Mouse (Mus musculus): Measurements from ENCODE around the gene Afap1l2. TPM values are rescaled to one million over a fixed set of nuclear protein-coding genes. Genes with fewer than 3 reads are reported as not detected.

Afap1l2 gene
- polyA plus RNA-seq, 1 experiment from 2014 or later, result 2.6 TPM

DNA sequence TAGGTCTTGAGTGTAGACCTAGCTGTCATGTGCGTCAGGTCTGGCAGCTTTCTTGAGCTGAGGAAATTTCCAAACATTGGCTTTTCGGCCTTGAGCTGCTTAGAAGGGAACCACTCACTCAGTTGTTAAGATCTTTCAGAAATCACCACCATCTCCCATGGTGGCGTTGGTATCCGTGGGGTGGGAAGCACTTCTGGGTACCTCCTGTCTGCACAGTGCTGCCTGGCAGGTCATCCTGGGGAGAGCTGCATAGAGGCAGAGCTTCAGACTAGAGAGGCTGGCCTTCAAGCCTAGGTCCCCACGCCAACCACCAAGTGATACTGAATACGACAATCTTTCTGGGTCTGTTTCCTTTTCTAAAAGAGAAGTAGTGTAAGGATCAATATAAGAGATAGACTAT is 21.4 kb upstream of the Afap1l2 start:
- Histone ChIP-seq H3K36me3 (no peaks in the 10 kb centered on the region; the same call in 1 of the 2 replicates), H3K4me2 (no peak overlapping the region), H3K27ac (no peak overlapping the region), H3K9me3 (replicated peaks) (0 out of 2 replicates have a peak, but pooled peaks cover 4% of the 10 kb centered on the region), H3K4me3 (no peak overlapping the region), H3K9ac (no peak overlapping the region), H3K4me1 (replicated peaks) (peaks cover 7% of the 10 kb centered on the region), H3K27me3 (no peaks in the 10 kb centered on the region)
- WGBS, result 85% methylated on average over 6 of the region's 6 CpGs
- no peak for ATAC-seq (replicated peaks; ENCODE audit: insufficient number of reproducible peaks, insufficient read depth, low FRiP score, low read depth)

DNA sequence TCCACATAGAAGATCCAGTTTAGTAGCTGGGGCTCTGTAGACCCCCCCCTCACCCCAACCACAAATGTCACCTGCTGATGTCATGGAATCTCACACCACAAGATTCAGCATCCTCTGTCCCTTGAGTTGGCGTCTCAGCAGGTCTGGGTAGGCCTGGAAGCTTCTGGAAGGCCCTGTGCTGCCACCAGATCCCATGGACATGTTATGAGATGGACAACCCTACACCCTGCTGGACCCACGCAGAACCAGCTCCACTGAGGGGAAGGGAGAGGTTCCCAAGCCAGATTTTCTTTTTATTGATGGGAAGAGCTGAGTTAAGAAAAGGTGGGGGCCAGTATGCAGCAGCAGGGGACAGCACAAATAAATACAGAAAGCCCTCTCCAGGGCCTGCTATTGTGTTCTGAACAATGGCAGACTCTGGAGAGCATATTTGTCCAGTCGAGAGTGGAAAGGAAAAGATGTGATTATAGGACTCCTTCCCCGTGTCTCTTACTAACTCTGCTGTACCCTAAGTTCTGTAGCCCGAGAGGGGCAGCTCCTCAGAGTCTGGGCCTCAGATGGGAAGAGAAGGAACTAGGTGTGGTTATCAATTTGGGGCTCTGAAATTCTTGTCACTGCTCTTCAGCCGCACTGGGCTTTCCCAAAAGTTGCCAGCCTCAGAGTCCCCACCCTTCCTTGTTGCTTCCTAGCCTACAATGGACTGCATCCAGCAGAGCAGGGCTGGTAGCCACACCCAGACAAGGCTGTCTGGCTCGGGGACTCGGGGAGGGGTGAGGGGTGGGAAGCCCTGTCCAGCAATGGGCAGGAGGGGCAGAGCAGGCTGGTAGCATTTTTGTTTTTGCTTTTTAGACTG is 20.5 kb upstream of the Afap1l2 start:
- H3K4me1 ChIP-seq (replicated peaks), result peaks cover 7% of the 10 kb centered on the region
- H3K4me3 ChIP-seq, result no peak overlapping the region
- no peaks in the 10 kb centered on the region for H3K27me3 ChIP-seq
- 0 out of 2 replicates have a peak, but pooled peaks cover 4% of the 10 kb centered on the region for H3K9me3 ChIP-seq (replicated peaks)
- H3K27ac ChIP-seq, result no peak overlapping the region; the same call in 1 of the 2 replicates
- ATAC-seq (replicated peaks; ENCODE audit: insufficient number of reproducible peaks, insufficient read depth, low FRiP score, low read depth), result 0 out of 2 replicates have a peak, but pooled peaks have one; percentile 61
- H3K9ac ChIP-seq, result no peak overlapping the region
- no peak overlapping the region for H3K4me2 ChIP-seq
- no peaks in the 10 kb centered on the region; the same call in 1 of the 2 replicates for H3K36me3 ChIP-seq
- 53% methylated on average over 8 of the region's 8 CpGs for WGBS

DNA sequence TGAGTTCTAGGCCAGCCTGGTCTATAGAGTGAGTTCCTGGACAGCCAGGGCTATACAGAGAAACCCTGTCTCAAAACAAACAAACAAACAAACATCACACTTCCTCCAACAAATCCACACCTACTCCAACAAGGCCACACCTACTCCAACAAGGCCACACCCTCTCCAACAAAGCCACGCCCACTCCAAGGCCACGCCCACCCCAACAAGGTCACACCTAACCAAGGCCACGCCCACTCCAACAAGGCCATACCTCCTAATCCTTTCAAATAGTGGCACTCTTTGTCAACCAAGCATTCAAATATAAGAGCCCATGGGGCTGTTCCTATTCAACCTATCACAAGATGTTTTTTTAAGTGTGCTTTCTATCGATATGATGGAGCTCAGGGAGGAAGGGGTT is 18.5 kb upstream of the Afap1l2 start:
- Histone ChIP-seq H3K27me3 (no peaks in the 10 kb centered on the region), H3K36me3 (no peaks in the 10 kb centered on the region), H3K4me1 (replicated peaks) (peaks cover 7% of the 10 kb centered on the region), H3K4me3 (no peak overlapping the region), H3K9ac (no peak overlapping the region), H3K27ac (no peak overlapping the region), H3K9me3 (replicated peaks) (0 out of 2 replicates have a peak, but pooled peaks cover 4% of the 10 kb centered on the region), H3K4me2 (no peak overlapping the region)
- no peak for ATAC-seq (replicated peaks; ENCODE audit: insufficient number of reproducible peaks, insufficient read depth, low FRiP score, low read depth)
- 64% methylated on average over 4 of the region's 4 CpGs for WGBS

DNA sequence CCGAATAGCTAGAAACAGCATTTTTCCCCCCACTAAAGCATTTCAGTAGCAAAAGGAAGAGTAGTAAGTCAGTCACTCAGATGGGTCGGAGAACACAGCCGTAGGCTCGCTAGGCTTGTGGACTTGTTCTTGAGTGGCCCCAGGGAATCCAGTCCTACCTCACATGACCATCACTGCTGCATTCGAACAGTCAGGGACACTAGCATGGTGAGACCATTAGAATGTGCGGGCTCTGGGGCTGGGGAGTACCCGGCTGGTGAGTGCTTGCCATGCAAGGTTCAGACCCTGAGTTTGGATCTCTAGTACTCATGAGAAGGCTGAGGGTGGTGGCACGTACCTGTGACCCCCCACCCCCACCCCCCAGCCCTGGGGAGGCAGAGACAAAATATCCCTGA is 9.8 kb upstream of the Afap1l2 start:
- Histone ChIP-seq H3K4me1 (replicated peaks) (peaks cover 16% of the 10 kb centered on the region; the same call in 1 of the 2 replicates), H3K4me3 (no peak overlapping the region), H3K4me2 (no peak overlapping the region), H3K9ac (no peak overlapping the region), H3K27ac (0 out of 2 replicates have a peak overlapping the region, but pooled peaks have one; percentile 43), H3K27me3 (no peaks in the 10 kb centered on the region), H3K36me3 (no peaks in the 10 kb centered on the region), H3K9me3 (replicated peaks) (no peaks in the 10 kb centered on the region)
- ATAC-seq (replicated peaks; ENCODE audit: insufficient number of reproducible peaks, insufficient read depth, low FRiP score, low read depth), result no peak
- 73% methylated on average over 8 of the region's 8 CpGs for WGBS

DNA sequence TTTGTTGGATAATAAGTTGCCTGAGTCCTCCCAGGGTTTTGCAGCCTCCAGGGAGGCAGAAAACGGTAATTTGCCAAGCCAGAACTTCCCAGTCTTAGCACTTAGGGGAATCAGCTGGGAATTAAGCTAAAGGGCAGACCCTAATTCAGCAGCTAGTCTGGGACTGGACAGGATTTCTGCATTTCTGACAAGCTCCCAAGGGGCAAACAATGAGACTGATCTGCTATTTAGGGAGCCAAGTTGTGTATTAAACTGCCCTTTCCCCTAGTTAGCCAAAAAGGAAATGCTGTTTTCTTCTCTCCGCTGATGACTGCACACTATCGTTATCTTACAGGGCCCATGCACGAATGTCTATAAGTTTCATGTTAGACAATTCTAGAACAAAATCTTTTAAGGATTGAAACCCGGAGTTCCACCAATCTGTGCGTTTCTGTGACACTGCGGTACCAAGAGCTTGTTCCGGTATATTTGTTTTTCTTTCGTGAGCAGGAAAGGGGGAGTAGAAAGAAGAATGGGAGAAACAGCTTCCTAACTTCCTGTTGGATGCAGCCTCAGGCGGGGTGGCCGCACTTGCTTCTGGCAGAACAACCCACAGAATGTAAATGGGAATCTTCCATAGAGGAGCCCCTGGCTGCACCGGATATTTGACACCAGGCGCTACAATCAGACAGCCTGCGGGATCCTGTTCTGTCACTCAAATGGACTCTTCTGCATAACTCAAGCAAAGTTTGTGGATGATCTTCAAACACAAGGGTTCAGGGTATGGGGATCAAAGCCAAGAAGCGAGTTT is 9.2 kb upstream of the Afap1l2 start:
- no peak overlapping the region for H3K9ac ChIP-seq
- no peaks in the 10 kb centered on the region for H3K27me3 ChIP-seq
- WGBS, result 38% methylated on average over 15 of the region's 15 CpGs
- no peak for ATAC-seq (replicated peaks; ENCODE audit: insufficient number of reproducible peaks, insufficient read depth, low FRiP score, low read depth)
- H3K4me3 ChIP-seq, result no peak overlapping the region
- peak overlapping the region; percentile 19; the same call in 1 of the 2 replicates for H3K4me2 ChIP-seq
- peak overlapping the region; percentile 43 for H3K27ac ChIP-seq
- H3K4me1 ChIP-seq (replicated peaks), result peaks cover 16% of the 10 kb centered on the region; the same call in 1 of the 2 replicates
- no peaks in the 10 kb centered on the region for H3K36me3 ChIP-seq
- H3K9me3 ChIP-seq (replicated peaks), result no peaks in the 10 kb centered on the region

DNA sequence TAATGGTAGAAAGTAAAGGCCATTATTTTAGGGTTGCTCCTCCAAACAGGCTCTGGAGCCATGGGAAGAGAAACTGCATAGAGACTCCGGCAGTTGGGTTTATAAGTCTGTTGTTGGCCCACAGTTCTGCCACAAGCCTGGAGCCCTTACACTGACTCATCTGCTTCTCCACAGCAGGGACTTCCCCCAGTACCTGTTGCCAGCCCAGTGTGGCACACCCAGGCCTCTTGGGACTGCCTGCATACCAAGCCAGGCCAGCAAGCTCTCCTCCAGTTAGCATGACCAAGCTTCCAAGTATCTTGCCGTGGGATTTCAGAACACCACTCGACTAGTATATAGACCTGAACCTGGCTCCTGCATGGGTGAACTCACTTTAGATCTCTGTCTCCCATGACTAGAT is 6.8 kb upstream of the Afap1l2 start:
- H3K9me3 ChIP-seq (replicated peaks), result no peaks in the 10 kb centered on the region
- no peak overlapping the region for H3K27ac ChIP-seq
- H3K9ac ChIP-seq, result no peak overlapping the region
- no peak overlapping the region for H3K4me2 ChIP-seq
- 82% methylated on average over 3 of the region's 3 CpGs for WGBS
- no peak overlapping the region for H3K4me3 ChIP-seq
- no peaks in the 10 kb centered on the region for H3K36me3 ChIP-seq
- no peak for ATAC-seq (replicated peaks; ENCODE audit: insufficient number of reproducible peaks, insufficient read depth, low FRiP score, low read depth)
- H3K4me1 ChIP-seq (replicated peaks), result peaks cover 16% of the 10 kb centered on the region; the same call in 1 of the 2 replicates
- H3K27me3 ChIP-seq, result 0 out of 2 replicates have a peak, but pooled peaks cover 4% of the 10 kb centered on the region

DNA sequence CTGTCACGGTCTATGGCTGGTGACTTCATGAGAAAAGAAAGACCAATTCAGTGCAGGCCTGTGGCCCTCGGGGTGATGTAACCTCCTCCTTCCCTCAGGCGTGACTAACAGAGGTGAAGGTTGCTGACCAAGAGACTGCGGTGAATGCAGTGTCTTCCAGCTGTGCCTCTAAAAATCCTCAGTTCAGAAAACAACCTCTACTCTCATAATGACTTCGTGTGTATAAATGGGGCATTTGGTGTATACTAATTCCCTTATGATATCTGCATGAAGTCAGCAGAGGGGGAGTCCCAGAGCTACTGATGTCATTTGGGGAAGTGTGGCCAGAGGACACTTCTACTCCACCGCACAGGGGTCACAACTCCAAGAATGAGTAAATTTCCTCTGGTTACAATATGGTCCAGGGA is 5.2 kb upstream of the Afap1l2 start:
- 64% methylated on average over 6 of the region's 6 CpGs for WGBS
- no peaks in the 10 kb centered on the region for H3K36me3 ChIP-seq
- H3K9me3 ChIP-seq (replicated peaks), result no peaks in the 10 kb centered on the region
- no peak overlapping the region for H3K4me3 ChIP-seq
- H3K27me3 ChIP-seq, result peaks cover 17% of the 10 kb centered on the region
- H3K27ac ChIP-seq, result no peak overlapping the region
- no peak overlapping the region for H3K4me2 ChIP-seq
- peaks cover 16% of the 10 kb centered on the region for H3K4me1 ChIP-seq (replicated peaks)
- H3K9ac ChIP-seq, result no peak overlapping the region
- ATAC-seq (replicated peaks; ENCODE audit: insufficient number of reproducible peaks, insufficient read depth, low FRiP score, low read depth), result no peak

DNA sequence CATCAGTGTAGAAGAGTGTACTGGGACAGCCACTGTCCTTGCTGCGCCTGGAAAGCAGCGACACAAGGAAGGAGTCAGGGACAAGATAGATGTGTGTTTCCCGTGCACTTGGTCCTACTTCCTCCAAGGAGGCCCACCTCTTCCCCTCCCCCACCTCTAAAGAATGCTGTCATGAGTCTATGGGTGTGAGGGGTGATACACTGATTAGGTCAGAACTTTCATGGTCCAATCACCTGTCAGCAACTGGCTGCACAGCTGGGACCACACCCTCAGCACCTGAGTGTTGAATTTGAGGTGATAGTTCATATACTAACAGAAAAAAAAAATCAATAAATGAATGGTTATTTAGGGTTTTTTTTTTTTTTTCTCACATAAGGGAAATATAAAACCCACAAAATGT is 4.0 kb upstream of the Afap1l2 start:
- 49% methylated on average over 3 of the region's 3 CpGs for WGBS
- H3K4me2 ChIP-seq, result no peak overlapping the region
- H3K9ac ChIP-seq, result no peak overlapping the region
- no peak overlapping the region for H3K27ac ChIP-seq
- H3K36me3 ChIP-seq, result no peaks in the 10 kb centered on the region
- ATAC-seq (replicated peaks; ENCODE audit: insufficient number of reproducible peaks, insufficient read depth, low FRiP score, low read depth), result no peak
- H3K4me3 ChIP-seq, result no peak overlapping the region
- H3K27me3 ChIP-seq, result peaks cover 27% of the 10 kb centered on the region
- H3K4me1 ChIP-seq (replicated peaks), result peaks cover 20% of the 10 kb centered on the region
- H3K9me3 ChIP-seq (replicated peaks), result no peaks in the 10 kb centered on the region

DNA sequence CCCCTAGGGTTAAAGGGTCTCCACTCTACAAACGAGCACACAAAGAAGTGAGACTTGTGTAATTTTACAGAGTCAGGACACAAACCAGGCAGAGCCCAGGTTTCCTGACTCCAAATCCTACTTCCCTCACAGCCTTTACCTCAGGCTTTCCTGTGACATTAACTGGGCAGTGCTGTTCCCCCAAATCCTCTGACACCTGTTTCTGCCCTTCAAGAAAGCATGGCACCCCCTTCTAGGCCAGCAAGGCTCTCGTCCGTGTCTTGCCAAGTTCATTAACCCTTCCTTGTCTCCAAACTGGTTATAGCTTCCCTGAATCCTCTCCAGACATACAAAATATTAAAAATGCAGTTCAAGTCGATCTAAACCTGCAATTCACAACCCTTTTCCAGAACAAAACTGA is 2.0 kb upstream of the Afap1l2 start:
- no peaks in the 10 kb centered on the region for H3K9me3 ChIP-seq (replicated peaks)
- no peak overlapping the region for H3K4me2 ChIP-seq
- H3K4me1 ChIP-seq (replicated peaks), result peaks cover 13% of the 10 kb centered on the region
- no peak overlapping the region for H3K4me3 ChIP-seq
- no peaks in the 10 kb centered on the region for H3K36me3 ChIP-seq
- WGBS, result 46% methylated on average over 4 of the region's 4 CpGs
- no peak overlapping the region for H3K27ac ChIP-seq
- peaks cover 33% of the 10 kb centered on the region for H3K27me3 ChIP-seq
- no peak overlapping the region for H3K9ac ChIP-seq
- ATAC-seq (replicated peaks; ENCODE audit: insufficient number of reproducible peaks, insufficient read depth, low FRiP score, low read depth), result no peak

DNA sequence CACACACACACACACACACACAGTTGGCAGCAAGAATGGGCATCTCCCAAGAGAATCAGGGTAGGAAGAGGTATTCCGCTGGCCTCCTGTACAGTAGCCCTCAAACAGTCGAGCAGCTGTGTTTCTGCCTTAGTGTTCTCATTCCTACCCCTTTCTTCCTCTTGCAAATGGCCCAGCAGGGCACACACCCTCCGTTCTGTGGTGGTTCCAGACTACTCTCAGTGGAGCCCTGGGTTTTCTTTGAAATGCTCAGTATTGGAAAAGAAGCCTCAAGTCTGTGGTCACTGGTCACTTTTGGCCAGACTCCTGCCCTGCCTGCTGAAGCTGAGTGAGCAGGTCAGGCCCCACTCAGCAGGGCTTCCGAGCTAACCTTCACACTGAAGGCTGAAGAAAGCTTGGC is 1.6 kb upstream of the Afap1l2 start:
- 82% methylated on average over 4 of the region's 4 CpGs for WGBS

DNA sequence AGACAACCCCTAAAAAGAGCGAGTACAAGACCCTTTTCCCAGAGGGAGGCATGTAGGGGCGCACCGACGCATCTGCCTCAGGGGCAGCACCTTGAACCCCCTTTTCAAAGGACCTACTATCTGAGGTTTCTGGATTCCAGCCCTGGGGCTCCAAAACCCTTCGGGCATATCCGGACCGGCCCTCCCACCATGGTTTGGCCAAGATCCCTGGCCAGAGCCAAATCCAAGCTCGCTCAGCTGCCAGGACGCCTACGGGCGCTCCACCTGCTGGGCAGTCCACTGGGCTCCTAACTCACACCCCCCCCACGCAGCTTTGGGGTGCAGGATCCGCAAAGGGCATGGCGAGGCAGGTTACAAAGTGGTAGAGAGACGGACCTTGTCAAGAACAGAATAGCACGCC is 737 bp downstream of the Afap1l2 start:
- WGBS, result 69% methylated on average over 16 of the region's 16 CpGs
- peaks cover 19% of the 10 kb centered on the region for H3K4me1 ChIP-seq (replicated peaks)

More for the DNA sequence above, 1.6 kb upstream of the Afap1l2 start:
- H3K4me3 ChIP-seq, result no peak overlapping the region
- H3K27ac ChIP-seq, result no peak overlapping the region
- no peak overlapping the region for H3K4me2 ChIP-seq
- H3K9me3 ChIP-seq (replicated peaks), result no peaks in the 10 kb centered on the region
- peaks cover 13% of the 10 kb centered on the region for H3K4me1 ChIP-seq (replicated peaks)
- no peaks in the 10 kb centered on the region for H3K36me3 ChIP-seq
- peaks cover 33% of the 10 kb centered on the region for H3K27me3 ChIP-seq
- no peak overlapping the region for H3K9ac ChIP-seq
- no peak for ATAC-seq (replicated peaks; ENCODE audit: insufficient number of reproducible peaks, insufficient read depth, low FRiP score, low read depth)

More for the DNA sequence above, 737 bp downstream of the Afap1l2 start:
- no peaks in the 10 kb centered on the region for H3K36me3 ChIP-seq
- no peaks in the 10 kb centered on the region for H3K9me3 ChIP-seq (replicated peaks)
- no peak overlapping the region for H3K27ac ChIP-seq
- peak overlapping the region; percentile 90 for H3K4me2 ChIP-seq
- ATAC-seq (replicated peaks; ENCODE audit: insufficient number of reproducible peaks, insufficient read depth, low FRiP score, low read depth), result no peak
- peaks cover 33% of the 10 kb centered on the region for H3K27me3 ChIP-seq
- H3K4me3 ChIP-seq, result peak overlapping the region; percentile 58
- H3K9ac ChIP-seq, result no peak overlapping the region

Measured in heart, embryonic 15.5 days (tissue).